Mouse (Mus musculus) liver, embryonic 12.5 days (tissue): ENCODE data around the gene Slc33a1. TPM values are rescaled to one million over a fixed set of nuclear protein-coding genes. Genes with fewer than 3 reads are reported as not detected.

Source experiments
- ATAC-seq: fragments of 200-750 bp; cut with Nextera tagmentation; 2 replicates; pipeline ENCODE4 v1.8.0; 2017; ENCODE audit warnings: moderate number of reproducible peaks, mild to moderate bottlenecking, moderate library complexity
- H3K27ac ChIP-seq: fragments of 300-500 bp; sonication (generic); 2 replicates; pipeline ENCODE4 v1.5.1; 2016; ENCODE audit warnings: mild to moderate bottlenecking
- H3K27me3 ChIP-seq: fragments of 300-500 bp; sonication (generic); replicated peaks from 2 replicates; pipeline ENCODE4 v1.6.1; 2016; ENCODE audit warnings: mild to moderate bottlenecking, moderate library complexity
- H3K36me3 ChIP-seq: fragments of 300-500 bp; sonication (generic); 2 replicates; pipeline ENCODE4 v1.6.1; 2016; ENCODE audit warnings: mild to moderate bottlenecking, moderate library complexity
- H3K4me1 ChIP-seq: fragments of 300-500 bp; sonication (generic); 2 replicates; pipeline ENCODE4 v1.6.1; 2016
- H3K4me2 ChIP-seq: fragments of 300-500 bp; sonication (generic); 2 replicates; pipeline ENCODE4 v1.6.1; 2016; ENCODE audit warnings: mild to moderate bottlenecking, moderate library complexity
- H3K4me3 ChIP-seq: fragments of 300-500 bp; sonication (generic); 2 replicates; pipeline ENCODE4 v1.5.1; 2016; ENCODE audit warnings: mild to moderate bottlenecking, moderate library complexity
- H3K9ac ChIP-seq: fragments of 300-500 bp; sonication (generic); 2 replicates; pipeline ENCODE4 v1.6.1; 2016; ENCODE audit warnings: mild to moderate bottlenecking, moderate library complexity
- H3K9me3 ChIP-seq: fragments of 300-500 bp; sonication (generic); replicated peaks from 2 replicates; pipeline ENCODE4 v1.6.1; 2016; ENCODE audit warnings: mild to moderate bottlenecking, moderate library complexity
- WGBS: fragments of 180-500 bp; shearing (Covaris S2); methylation state at CpG from one replicate; pipeline ENCODE4 v1.1.7; 2016; ENCODE audit not compliant: insufficient replicate concordance; 5-methylcytosine and 5-hydroxymethylcytosine counted together
- polyA plus RNA-seq: library from polyadenylated mRNA; unstranded; fragments of >200 nt; fragmentation: Nextera tagmentation; extraction: Ambion mirVana; gene quantifications from 2 replicates; pipeline ENCODE4 v1.2.1, GENCODE M21; 2016

The Slc33a1 gene
- polyA plus RNA-seq, 1 experiment from 2014 or later, result 12.5 TPM

DNA sequence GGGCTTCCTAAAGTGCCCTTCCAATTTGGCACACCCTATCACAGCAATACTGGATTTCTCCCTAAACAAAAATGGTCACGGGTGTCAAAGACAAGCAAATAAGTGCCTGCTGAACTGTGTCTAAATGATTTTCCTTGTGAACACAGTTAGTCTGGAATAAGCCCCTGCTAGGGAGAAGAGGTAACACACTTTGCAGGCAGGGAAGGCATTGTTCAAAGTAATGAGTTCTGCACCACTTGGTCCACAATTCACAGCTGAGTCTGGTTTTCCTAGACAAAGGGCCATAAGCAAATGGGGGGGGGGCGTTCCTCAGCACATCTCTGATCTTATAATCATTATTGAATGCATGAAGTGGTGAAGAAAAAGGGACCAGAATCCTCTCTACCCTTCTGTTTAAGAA, 68.8 kb downstream of the Slc33a1 start:
- Histone ChIP-seq H3K27me3 (peaks cover 31% of the 10 kb centered on the region), H3K9ac (no peak overlapping the region), H3K4me2 (no peak overlapping the region), H3K4me3 (no peak overlapping the region), H3K36me3 (no peaks in the 10 kb centered on the region), H3K9me3 (no peaks in the 10 kb centered on the region), H3K27ac (no peak overlapping the region), H3K4me1 (peaks cover 3% of the 10 kb centered on the region; the same call in 1 of the 2 replicates)
- ATAC-seq, result no peak
- WGBS, result 45% methylated on average over 2 of the region's 2 CpGs

GRCm38 (mm10) chr3:63893677-63894076, 70.9 kb downstream of the Slc33a1 start:
- H3K27ac ChIP-seq, result no peak overlapping the region
- H3K4me1 ChIP-seq, result no peaks in the 10 kb centered on the region
- 27% methylated on average over 7 of the region's 7 CpGs for WGBS
- H3K36me3 ChIP-seq, result no peaks in the 10 kb centered on the region
- no peak for ATAC-seq
- H3K4me2 ChIP-seq, result no peak overlapping the region
- H3K4me3 ChIP-seq, result no peak overlapping the region
- no peak overlapping the region for H3K9ac ChIP-seq
- H3K27me3 ChIP-seq, result peaks cover 13% of the 10 kb centered on the region
- H3K9me3 ChIP-seq, result no peaks in the 10 kb centered on the region

DNA sequence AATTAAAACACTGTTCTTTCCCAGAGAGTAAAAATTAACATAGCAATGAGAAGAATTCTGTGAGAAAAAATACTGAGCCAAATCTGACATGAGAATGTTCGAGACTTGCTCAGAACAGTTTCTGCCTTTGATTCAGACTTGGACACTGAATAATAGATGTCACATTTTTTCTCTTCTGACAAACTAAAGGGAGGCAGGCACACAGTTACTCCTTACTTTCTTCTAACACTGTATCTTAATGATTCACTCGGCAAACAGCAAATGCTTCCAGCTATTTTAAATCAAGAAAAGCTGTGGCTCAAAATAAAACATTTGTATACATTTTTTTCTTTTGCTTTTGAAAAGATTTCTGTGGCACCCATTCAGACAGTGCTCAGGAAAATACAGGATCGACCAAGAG, 72.4 kb downstream of the Slc33a1 start:
- no peak overlapping the region for H3K27ac ChIP-seq
- H3K36me3 ChIP-seq, result no peaks in the 10 kb centered on the region
- 0 out of 2 replicates have a peak, but pooled peaks cover 4% of the 10 kb centered on the region for H3K27me3 ChIP-seq
- 47% methylated on average over 3 of the region's 3 CpGs for whole genome bisulfite sequencing
- no peaks in the 10 kb centered on the region for H3K9me3 ChIP-seq
- H3K4me1 ChIP-seq, result no peaks in the 10 kb centered on the region
- no peak overlapping the region for H3K4me3 ChIP-seq
- no peak for ATAC-seq
- H3K4me2 ChIP-seq, result no peak overlapping the region
- H3K9ac ChIP-seq, result no peak overlapping the region

Other genes with a start within 250 kb of the Slc33a1 start
- gene Plch1, start 65.3 kb downstream of the Slc33a1 start, polyA plus RNA-seq, result 0.14 and 0.19 TPM in 2 replicates
- gene E130311K13Rik, start 35.3 kb downstream of the Slc33a1 start, polyA plus RNA-seq, result 2.2 and 2.5 TPM in 2 replicates
- gene Gmps, start 11.3 kb upstream of the Slc33a1 start, polyA plus RNA-seq, result 37.1 and 37.7 TPM in 2 replicates
- not detected in 2 replicates for gene Vmn2r1, start 116.8 kb upstream of the Slc33a1 start, polyA plus RNA-seq
- 0.06 TPM in 1 of 2 replicates, not detected in the other for gene Vmn2r2, start 177.2 kb upstream of the Slc33a1 start, polyA plus RNA-seq